Mouse (Mus musculus) neural tube, embryonic 11.5 days (tissue): Measurements from ENCODE around the gene Mdfi. TPM values are rescaled to one million over a fixed set of nuclear protein-coding genes. Genes with fewer than 3 reads are reported as not detected.

Experiments
- ATAC-seq: fragments of 200-750 bp; cut with Nextera tagmentation; 2 replicates; pipeline ENCODE4 v1.8.0; 2017; ENCODE audit warnings: moderate number of reproducible peaks, mild to moderate bottlenecking, moderate TSS enrichment, moderate library complexity; ENCODE audit not compliant: insufficient read depth, low FRiP score, low TSS enrichment
- DNase-seq: peaks from one replicate; pipeline ENCODE4 v3.0.0-alpha.2; 2015; ENCODE audit warnings: low spot score
- H3K27ac ChIP-seq: fragments of 300-500 bp; sonication (generic); 2 replicates; pipeline ENCODE4 v1.5.1; 2014; ENCODE audit warnings: low read depth, mild to moderate bottlenecking, low read length
- H3K27me3 ChIP-seq: fragments of 300-500 bp; sonication (generic); 2 replicates; pipeline ENCODE4 v1.6.1; 2014; ENCODE audit warnings: mild to moderate bottlenecking, low read length, mixed read lengths; ENCODE audit not compliant: control insufficient read depth, insufficient read depth
- H3K36me3 ChIP-seq: fragments of 300-500 bp; sonication (generic); 2 replicates; pipeline ENCODE4 v1.6.1; 2014; ENCODE audit warnings: mild to moderate bottlenecking, low read length, moderate library complexity, mixed read lengths; ENCODE audit not compliant: control insufficient read depth, insufficient read depth
- H3K4me1 ChIP-seq: fragments of 300-500 bp; sonication (generic); 2 replicates; pipeline ENCODE4 v1.6.1; 2014; ENCODE audit warnings: low read length, mixed read lengths; ENCODE audit not compliant: control insufficient read depth, insufficient read depth
- H3K4me2 ChIP-seq: fragments of 300-500 bp; sonication (generic); 2 replicates; pipeline ENCODE4 v1.6.1; 2014; ENCODE audit warnings: low read depth, mild to moderate bottlenecking, moderate library complexity
- H3K4me3 ChIP-seq: fragments of 300-500 bp; sonication (generic); 2 replicates; pipeline ENCODE4 v1.5.1; 2014; ENCODE audit warnings: low read depth, low read length
- H3K9ac ChIP-seq: fragments of 300-500 bp; sonication (generic); 2 replicates; pipeline ENCODE4 v1.6.1; 2014; ENCODE audit warnings: mild to moderate bottlenecking, low read length
- H3K9me3 ChIP-seq: fragments of 300-500 bp; sonication (generic); 2 replicates; pipeline ENCODE4 v1.6.1; 2016; ENCODE audit warnings: low read length; ENCODE audit not compliant: control insufficient read depth
- WGBS: fragments of 180-500 bp; shearing (Covaris S2); extraction: QIAGEN DNeasy Blood & Tissue Kit; methylation state at CpG from one replicate; pipeline ENCODE4 v1.1.7; 2014; 5-methylcytosine and 5-hydroxymethylcytosine counted together
- polyA plus RNA-seq: library from polyadenylated mRNA; unstranded; fragments of >200 nt; fragmentation: Nextera tagmentation; extraction: Ambion mirVana; gene quantifications from 2 replicates; pipeline ENCODE4 v1.2.1, GENCODE M21; 2014

Mdfi gene
- 43.4 and 50.3 TPM in 2 replicates for polyA plus RNA-seq

GRCm38 (mm10) chr17:47834482-47834767 lies at the start of gene Mdfi:
TSS of gene Mdfi (minus strand) at chr17:47834691.
- Histone ChIP-seq H3K4me2 (peak within 1 kb of the TSS; percentile 95), H3K27ac (0 out of 2 replicates have a peak within 1 kb of the TSS, but pooled peaks have one; percentile 8), H3K9ac (peak within 1 kb of the TSS; percentile 69), H3K4me1 (peaks cover 11% of the 10 kb centered on the region), H3K4me3 (peak within 1 kb of the TSS; percentile 70), H3K27me3 (peaks cover 22% of the 10 kb centered on the region), H3K36me3 (no peaks in the 10 kb centered on the region), H3K9me3 (no peaks in the 10 kb centered on the region)
- ATAC-seq: no peak
- DNase-seq: no peak
- 5% methylated on average over 18 of the region's 18 CpGs for WGBS

GRCm38 (mm10) chr17:47883099-47883498 lies 48.6 kb upstream of the Mdfi start:
- WGBS: 87% methylated on average over 5 of the region's 5 CpGs
- no peaks in the 10 kb centered on the region; the same call in none of the 2 replicates for H3K36me3 ChIP-seq
- ATAC-seq (no peak), DNase-seq (no peak)
- H3K27ac ChIP-seq: no peak overlapping the region
- H3K4me3 ChIP-seq: no peak overlapping the region
- no peaks in the 10 kb centered on the region for H3K27me3 ChIP-seq
- H3K4me2 ChIP-seq: no peak overlapping the region
- no peaks in the 10 kb centered on the region for H3K9me3 ChIP-seq
- no peak overlapping the region for H3K9ac ChIP-seq
- peaks cover 49% of the 10 kb centered on the region for H3K4me1 ChIP-seq

- Histone ChIP-seq H3K36me3 (no peaks in the 10 kb centered on the region; the same call in none of the 2 replicates), H3K9ac (no peak overlapping the region), H3K4me1 (peaks cover 41% of the 10 kb centered on the region), H3K27me3 (no peaks in the 10 kb centered on the region), H3K27ac (no peak overlapping the region), H3K4me3 (no peak overlapping the region), H3K4me2 (no peak overlapping the region), H3K9me3 (no peaks in the 10 kb centered on the region)
- DNase-seq (no peak), ATAC-seq (no peak)
- WGBS: 72% methylated on average over 13 of the region's 13 CpGs
Observed at GRCm38 (mm10) chr17:47881330-47881729, 46.8 kb upstream of the Mdfi start.

- 25% methylated on average over 3 of the region's 3 CpGs for WGBS
- peak overlapping the region; percentile 50; the same call in 1 of the 2 replicates for H3K9ac ChIP-seq
- ATAC-seq (no peak), DNase-seq (peak; percentile 41)
- H3K9me3 ChIP-seq: no peaks in the 10 kb centered on the region
- peaks cover 45% of the 10 kb centered on the region for H3K4me1 ChIP-seq
- H3K27me3 ChIP-seq: no peaks in the 10 kb centered on the region
- H3K27ac ChIP-seq: no peak overlapping the region
- peaks cover 6% of the 10 kb centered on the region; the same call in 1 of the 2 replicates for H3K36me3 ChIP-seq
- H3K4me3 ChIP-seq: no peak overlapping the region
- H3K4me2 ChIP-seq: no peak overlapping the region
Observed at GRCm38 (mm10) chr17:47879207-47879606, 44.7 kb upstream of the Mdfi start.

GRCm38 (mm10) chr17:47878378-47879089 lies 44.0 kb upstream of the Mdfi start:
- Histone ChIP-seq H3K27me3 (no peaks in the 10 kb centered on the region), H3K27ac (peak overlapping the region; percentile 68), H3K36me3 (peaks cover 6% of the 10 kb centered on the region; the same call in 1 of the 2 replicates), H3K9ac (peak overlapping the region; percentile 50), H3K4me2 (peak overlapping the region; percentile 3), H3K4me3 (no peak overlapping the region), H3K9me3 (no peaks in the 10 kb centered on the region), H3K4me1 (peaks cover 47% of the 10 kb centered on the region)
- peak; percentile 7; the same call in 1 of the 2 replicates for ATAC-seq
- 4% methylated on average over 33 of the region's 35 CpGs for WGBS
- DNase-seq: peak; percentile 66

- H3K4me2 ChIP-seq: 0 out of 2 replicates have a peak overlapping the region, but pooled peaks have one; percentile 3
- peaks cover 6% of the 10 kb centered on the region for H3K36me3 ChIP-seq
- H3K4me3 ChIP-seq: no peak overlapping the region
- no peaks in the 10 kb centered on the region for H3K9me3 ChIP-seq
- no peaks in the 10 kb centered on the region for H3K27me3 ChIP-seq
- H3K4me1 ChIP-seq: peaks cover 51% of the 10 kb centered on the region
- peak overlapping the region; percentile 50 for H3K9ac ChIP-seq
- H3K27ac ChIP-seq: peak overlapping the region; percentile 68
- ATAC-seq (peak; percentile 0; the same call in 1 of the 2 replicates), DNase-seq (peak; percentile 45)
- WGBS: 17% methylated on average over 10 of the region's 10 CpGs
Observed at GRCm38 (mm10) chr17:47877715-47878377, 43.4 kb upstream of the Mdfi start.

GRCm38 (mm10) chr17:47876776-47877714 lies 42.6 kb upstream of the Mdfi start:
- H3K4me3 ChIP-seq: no peak overlapping the region
- H3K9ac ChIP-seq: peak overlapping the region; percentile 27; the same call in 1 of the 2 replicates
- H3K4me1 ChIP-seq: peaks cover 48% of the 10 kb centered on the region
- ATAC-seq: peak; percentile 61
- no peaks in the 10 kb centered on the region for H3K9me3 ChIP-seq
- H3K4me2 ChIP-seq: no peak overlapping the region
- peak overlapping the region; percentile 68 for H3K27ac ChIP-seq
- peak; percentile 71 for DNase-seq
- WGBS: 21% methylated on average over 26 of the region's 26 CpGs
- H3K36me3 ChIP-seq: peaks cover 6% of the 10 kb centered on the region
- H3K27me3 ChIP-seq: no peaks in the 10 kb centered on the region

- Histone ChIP-seq H3K9me3 (no peaks in the 10 kb centered on the region), H3K27me3 (no peaks in the 10 kb centered on the region), H3K27ac (peak overlapping the region; percentile 42; the same call in 1 of the 2 replicates), H3K4me1 (peaks cover 20% of the 10 kb centered on the region), H3K9ac (no peak overlapping the region), H3K4me2 (no peak overlapping the region), H3K4me3 (no peak overlapping the region), H3K36me3 (peaks cover 11% of the 10 kb centered on the region)
- WGBS: 15% methylated on average over 9 of the region's 9 CpGs
- ATAC-seq (peak; percentile 29), DNase-seq (peak; percentile 80)
Observed at GRCm38 (mm10) chr17:47873341-47873791, 38.9 kb upstream of the Mdfi start.
